Mouse (Mus musculus): ENCODE results near the gene Vsx1. TPM values are rescaled to one million over a fixed set of nuclear protein-coding genes. Genes with fewer than 3 reads are reported as not detected.

Vsx1 gene
- polyA plus RNA-seq, 1 experiment from 2014 or later: not detected

- Histone ChIP-seq H3K9ac (ENCODE audit: low read depth, low read length) (no peak overlapping the region), H3K36me3 (ENCODE audit: control insufficient read depth, insufficient read depth) (no peaks in the 10 kb centered on the region), H3K27me3 (replicated peaks; ENCODE audit: control insufficient read depth, insufficient read depth, low read length) (no peaks in the 10 kb centered on the region), H3K27ac (ENCODE audit: low read depth, low read length) (peak overlapping the region; percentile 52; the same call in 1 of the 2 replicates), H3K4me2 (replicated peaks; ENCODE audit: low read depth) (no peak overlapping the region; the same call in 1 of the 2 replicates), H3K9me3 (ENCODE audit: control insufficient read depth) (no peaks in the 10 kb centered on the region), H3K4me1 (replicated peaks; ENCODE audit: control insufficient read depth, insufficient read depth, low read length) (peaks cover 25% of the 10 kb centered on the region; the same call in 1 of the 2 replicates), H3K4me3 (ENCODE audit: low read depth, low read length) (no peak overlapping the region)
- 41% methylated on average over 2 of the region's 2 CpGs for WGBS
- ATAC-seq: no peak
- TF ChIP-seq CTCF (IDR thresholded peaks at IDR 0.05; ENCODE audit: low read depth): no peak
These were observed 24.2 kb downstream of the Vsx1 start for GRCm38 (mm10) chr2:150665006-150665405.

- Histone ChIP-seq H3K4me1 (replicated peaks; ENCODE audit: control insufficient read depth, insufficient read depth, low read length) (peaks cover 25% of the 10 kb centered on the region; the same call in 1 of the 2 replicates), H3K4me2 (replicated peaks; ENCODE audit: low read depth) (no peak overlapping the region), H3K9ac (ENCODE audit: low read depth, low read length) (no peak overlapping the region), H3K4me3 (ENCODE audit: low read depth, low read length) (no peak overlapping the region), H3K9me3 (ENCODE audit: control insufficient read depth) (no peaks in the 10 kb centered on the region), H3K27me3 (replicated peaks; ENCODE audit: control insufficient read depth, insufficient read depth, low read length) (no peaks in the 10 kb centered on the region), H3K36me3 (ENCODE audit: control insufficient read depth, insufficient read depth) (0 out of 2 replicates have a peak, but pooled peaks cover 3% of the 10 kb centered on the region), H3K27ac (ENCODE audit: low read depth, low read length) (no peak overlapping the region)
- WGBS: 66% methylated on average over 5 of the region's 5 CpGs
- no peak for TF ChIP-seq CTCF (IDR thresholded peaks at IDR 0.05; ENCODE audit: low read depth)
- ATAC-seq: no peak
These were observed 24.8 kb downstream of the Vsx1 start for GRCm38 (mm10) chr2:150664152-150664920.

- ATAC-seq: no peak
- WGBS: 61% methylated on average over 9 of the region's 9 CpGs
- H3K9ac ChIP-seq (ENCODE audit: low read depth, low read length): no peak overlapping the region
- no peak overlapping the region for H3K4me2 ChIP-seq (replicated peaks; ENCODE audit: low read depth)
- H3K4me3 ChIP-seq (ENCODE audit: low read depth, low read length): no peak overlapping the region
- H3K9me3 ChIP-seq (ENCODE audit: control insufficient read depth): no peaks in the 10 kb centered on the region
- peaks cover 21% of the 10 kb centered on the region; the same call in 1 of the 2 replicates for H3K4me1 ChIP-seq (replicated peaks; ENCODE audit: control insufficient read depth, insufficient read depth, low read length)
- 0 out of 2 replicates have a peak, but pooled peaks cover 9% of the 10 kb centered on the region for H3K36me3 ChIP-seq (ENCODE audit: control insufficient read depth, insufficient read depth)
- no peak overlapping the region; the same call in 1 of the 2 replicates for H3K27ac ChIP-seq (ENCODE audit: low read depth, low read length)
- no peak for TF ChIP-seq CTCF (IDR thresholded peaks at IDR 0.05; ENCODE audit: low read depth)
- no peaks in the 10 kb centered on the region for H3K27me3 ChIP-seq (replicated peaks; ENCODE audit: control insufficient read depth, insufficient read depth, low read length)
These were observed 25.9 kb downstream of the Vsx1 start for GRCm38 (mm10) chr2:150663255-150663654.

- Histone ChIP-seq H3K36me3 (ENCODE audit: control insufficient read depth, insufficient read depth) (peaks cover 9% of the 10 kb centered on the region; the same call in 1 of the 2 replicates), H3K9me3 (ENCODE audit: control insufficient read depth) (no peaks in the 10 kb centered on the region), H3K27me3 (replicated peaks; ENCODE audit: control insufficient read depth, insufficient read depth, low read length) (no peaks in the 10 kb centered on the region), H3K9ac (ENCODE audit: low read depth, low read length) (no peak overlapping the region), H3K27ac (ENCODE audit: low read depth, low read length) (no peak overlapping the region), H3K4me3 (ENCODE audit: low read depth, low read length) (no peak overlapping the region), H3K4me2 (replicated peaks; ENCODE audit: low read depth) (no peak overlapping the region), H3K4me1 (replicated peaks; ENCODE audit: control insufficient read depth, insufficient read depth, low read length) (peaks cover 20% of the 10 kb centered on the region; the same call in 1 of the 2 replicates)
- no peak for TF ChIP-seq CTCF (IDR thresholded peaks at IDR 0.05; ENCODE audit: low read depth)
- 85% methylated on average over 2 of the region's 2 CpGs for WGBS
- no peak for ATAC-seq
These were observed 27.2 kb downstream of the Vsx1 start for GRCm38 (mm10) chr2:150662007-150662406.

- ATAC-seq: peak; percentile 26; the same call in 1 of the 2 replicates
These were observed 28.3 kb downstream of the Vsx1 start for GRCm38 (mm10) chr2:150660668-150661451.

GRCm38 (mm10) chr2:150660049-150660448 is 29.1 kb downstream of the Vsx1 start:
- ATAC-seq: no peak
- H3K4me2 ChIP-seq (replicated peaks; ENCODE audit: low read depth): no peak overlapping the region
- no peak for TF ChIP-seq CTCF (IDR thresholded peaks at IDR 0.05; ENCODE audit: low read depth)
- peaks cover 9% of the 10 kb centered on the region; the same call in 1 of the 2 replicates for H3K36me3 ChIP-seq (ENCODE audit: control insufficient read depth, insufficient read depth)
- no peak overlapping the region for H3K4me3 ChIP-seq (ENCODE audit: low read depth, low read length)
- WGBS: 53% methylated on average over 4 of the region's 4 CpGs
- no peak overlapping the region for H3K27ac ChIP-seq (ENCODE audit: low read depth, low read length)
- no peaks in the 10 kb centered on the region for H3K9me3 ChIP-seq (ENCODE audit: control insufficient read depth)
- H3K4me1 ChIP-seq (replicated peaks; ENCODE audit: control insufficient read depth, insufficient read depth, low read length): peaks cover 10% of the 10 kb centered on the region; the same call in 1 of the 2 replicates
- no peak overlapping the region for H3K9ac ChIP-seq (ENCODE audit: low read depth, low read length)
- no peaks in the 10 kb centered on the region for H3K27me3 ChIP-seq (replicated peaks; ENCODE audit: control insufficient read depth, insufficient read depth, low read length)

More at GRCm38 (mm10) chr2:150660668-150661451, 28.3 kb downstream of the Vsx1 start:
- Histone ChIP-seq H3K27me3 (replicated peaks; ENCODE audit: control insufficient read depth, insufficient read depth, low read length) (no peaks in the 10 kb centered on the region), H3K9ac (ENCODE audit: low read depth, low read length) (no peak overlapping the region), H3K4me3 (ENCODE audit: low read depth, low read length) (no peak overlapping the region), H3K9me3 (ENCODE audit: control insufficient read depth) (no peaks in the 10 kb centered on the region), H3K36me3 (ENCODE audit: control insufficient read depth, insufficient read depth) (peaks cover 9% of the 10 kb centered on the region; the same call in 1 of the 2 replicates), H3K4me1 (replicated peaks; ENCODE audit: control insufficient read depth, insufficient read depth, low read length) (peaks cover 18% of the 10 kb centered on the region; the same call in 1 of the 2 replicates), H3K27ac (ENCODE audit: low read depth, low read length) (peak overlapping the region; percentile 28; the same call in 1 of the 2 replicates), H3K4me2 (replicated peaks; ENCODE audit: low read depth) (no peak overlapping the region)
- 73% methylated on average over 5 of the region's 5 CpGs for WGBS
- TF ChIP-seq CTCF (IDR thresholded peaks at IDR 0.05; ENCODE audit: low read depth): no peak

Data from intestine, postnatal 0 days (tissue).